Mouse (Mus musculus): Measurements from ENCODE around the gene Jak3. TPM values are rescaled to one million over a fixed set of nuclear protein-coding genes. Genes with fewer than 3 reads are reported as not detected.
"Not testable (repeated sequence)": the region's sequence is repeated elsewhere in the genome, so short reads cannot be mapped to it uniquely, and the experiment has no call there.

Gene Jak3
- total RNA-seq, 2 experiments from 2014 or later = 0.43 to 1.2 TPM

GRCm38 (mm10) chr8:71716561-71717053, 40.5 kb downstream of the Jak3 start:
- ATAC-seq (replicated peaks; ENCODE audit: low FRiP score, poor library complexity, severe bottlenecking) = no peak

GRCm38 (mm10) chr8:71717096-71717495, 41.0 kb downstream of the Jak3 start:
- no peak for ATAC-seq (replicated peaks; ENCODE audit: low FRiP score, poor library complexity, severe bottlenecking)

GRCm38 (mm10) chr8:71718252-71718651, 42.2 kb downstream of the Jak3 start:
- peak; percentile 53 for ATAC-seq (replicated peaks; ENCODE audit: low FRiP score, poor library complexity, severe bottlenecking)

- ATAC-seq (replicated peaks; ENCODE audit: low FRiP score, poor library complexity, severe bottlenecking) = peak; percentile 77
Measured at GRCm38 (mm10) chr8:71719218-71719617, 43.1 kb downstream of the Jak3 start.

- no peak for ATAC-seq (replicated peaks; ENCODE audit: low FRiP score, poor library complexity, severe bottlenecking)
Measured at GRCm38 (mm10) chr8:71719928-71720457, 43.9 kb downstream of the Jak3 start.

GRCm38 (mm10) chr8:71723047-71723551, 47.0 kb downstream of the Jak3 start:
- ATAC-seq (replicated peaks; ENCODE audit: low FRiP score, poor library complexity, severe bottlenecking) = peak; percentile 71

- no peak for ATAC-seq (replicated peaks; ENCODE audit: low FRiP score, poor library complexity, severe bottlenecking)
Measured at GRCm38 (mm10) chr8:71724389-71724788, 48.3 kb downstream of the Jak3 start.

- ATAC-seq (replicated peaks; ENCODE audit: low FRiP score, poor library complexity, severe bottlenecking) = peak; percentile 76
Measured at GRCm38 (mm10) chr8:71725122-71725924, 49.2 kb downstream of the Jak3 start, which contains the start of gene Fcho1. TSS of gene Fcho1 (minus strand) at chr8:71725716.

- ATAC-seq (replicated peaks; ENCODE audit: low FRiP score, poor library complexity, severe bottlenecking) = peak; percentile 63
Measured at GRCm38 (mm10) chr8:71728240-71728785, 52.2 kb downstream of the Jak3 start.

GRCm38 (mm10) chr8:71728826-71729620, 52.9 kb downstream of the Jak3 start:
- ATAC-seq (replicated peaks; ENCODE audit: low FRiP score, poor library complexity, severe bottlenecking) = 0 out of 2 replicates have a peak, but pooled peaks have one; percentile 23

- peak; percentile 77 for ATAC-seq (replicated peaks; ENCODE audit: low FRiP score, poor library complexity, severe bottlenecking)
Measured at GRCm38 (mm10) chr8:71731652-71732230, 55.6 kb downstream of the Jak3 start.

- not testable (repeated sequence) for ATAC-seq (replicated peaks; ENCODE audit: low FRiP score, poor library complexity, severe bottlenecking)
Measured at GRCm38 (mm10) chr8:71738316-71738715, 62.2 kb downstream of the Jak3 start.

Other genes starting within 250 kb of the Jak3 start
- gene Abhd8, start 212.6 kb upstream of the Jak3 start, total RNA-seq (2015; ENCODE audit: low replicate concordance) = 0.58 and 0.63 TPM in 2 replicates
- gene Abhd8, start 212.6 kb upstream of the Jak3 start, total RNA-seq (2017; ENCODE audit: low replicate concordance) = 2.2 and 3.5 TPM in 2 replicates
- 1.9 and 20.9 TPM in 2 replicates for gene Mrpl34, start 211.3 kb upstream of the Jak3 start, total RNA-seq (2015; ENCODE audit: low replicate concordance)
- gene Mrpl34, start 211.3 kb upstream of the Jak3 start, total RNA-seq (2017; ENCODE audit: low replicate concordance) = 6.0 and 12.1 TPM in 2 replicates
- gene Dda1, start 207.1 kb upstream of the Jak3 start, total RNA-seq (2015; ENCODE audit: low replicate concordance) = 7.7 and 15.0 TPM in 2 replicates
- 5.7 and 7.9 TPM in 2 replicates for gene Dda1, start 207.1 kb upstream of the Jak3 start, total RNA-seq (2017; ENCODE audit: low replicate concordance)
- 0.21 TPM in 1 of 2 replicates, not detected in the other for gene Ano8, start 190.3 kb upstream of the Jak3 start, total RNA-seq (2015; ENCODE audit: low replicate concordance)
- gene Ano8, start 190.3 kb upstream of the Jak3 start, total RNA-seq (2017; ENCODE audit: low replicate concordance) = 0.14 TPM in 1 of 2 replicates, not detected in the other
- 0.58 and 3.1 TPM in 2 replicates for gene Gtpbp3, start 188.2 kb upstream of the Jak3 start, total RNA-seq (2015; ENCODE audit: low replicate concordance)
- gene Gtpbp3, start 188.2 kb upstream of the Jak3 start, total RNA-seq (2017; ENCODE audit: low replicate concordance) = 1.7 and 3.9 TPM in 2 replicates
- gene Plvap, start 164.5 kb upstream of the Jak3 start, total RNA-seq (2015; ENCODE audit: low replicate concordance) = 0.84 TPM in 1 of 2 replicates, not detected in the other
- gene Plvap, start 164.5 kb upstream of the Jak3 start, total RNA-seq (2017; ENCODE audit: low replicate concordance) = 0.26 TPM in 1 of 2 replicates, not detected in the other
- not detected in 2 replicates for gene Ccdc194, start 150.6 kb upstream of the Jak3 start, total RNA-seq (2015; ENCODE audit: low replicate concordance)
- not detected in 2 replicates for gene Ccdc194, start 150.6 kb upstream of the Jak3 start, total RNA-seq (2017; ENCODE audit: low replicate concordance)
- gene Bst2, start 138.8 kb upstream of the Jak3 start, total RNA-seq (2015; ENCODE audit: low replicate concordance) = 5.6 and 7.7 TPM in 2 replicates
- gene Bst2, start 138.8 kb upstream of the Jak3 start, total RNA-seq (2017; ENCODE audit: low replicate concordance) = 8.2 and 10.1 TPM in 2 replicates
- 11.3 and 18.6 TPM in 2 replicates for gene Mvb12a, start 133.4 kb upstream of the Jak3 start, total RNA-seq (2015; ENCODE audit: low replicate concordance)
- gene Mvb12a, start 133.4 kb upstream of the Jak3 start, total RNA-seq (2017; ENCODE audit: low replicate concordance) = 5.0 and 9.1 TPM in 2 replicates
- not detected in 2 replicates for gene Tmem221, start 117.4 kb upstream of the Jak3 start, total RNA-seq (2015; ENCODE audit: low replicate concordance)
- not detected in 2 replicates for gene Tmem221, start 117.4 kb upstream of the Jak3 start, total RNA-seq (2017; ENCODE audit: low replicate concordance)
- gene Nxnl1, start 109.7 kb upstream of the Jak3 start, total RNA-seq (2015; ENCODE audit: low replicate concordance) = not detected in 2 replicates
- gene Nxnl1, start 109.7 kb upstream of the Jak3 start, total RNA-seq (2017; ENCODE audit: low replicate concordance) = not detected in 2 replicates
- 0.42 and 1.2 TPM in 2 replicates for gene Slc27a1, start 107.4 kb upstream of the Jak3 start, total RNA-seq (2015; ENCODE audit: low replicate concordance)
- 0.51 TPM in 1 of 2 replicates, not detected in the other for gene Slc27a1, start 107.4 kb upstream of the Jak3 start, total RNA-seq (2017; ENCODE audit: low replicate concordance)
- 24.0 and 27.4 TPM in 2 replicates for gene Pgls, start 84.1 kb upstream of the Jak3 start, total RNA-seq (2015; ENCODE audit: low replicate concordance)
- 13.5 and 23.2 TPM in 2 replicates for gene Pgls, start 84.1 kb upstream of the Jak3 start, total RNA-seq (2017; ENCODE audit: low replicate concordance)
- gene Fam129c, start 78.6 kb upstream of the Jak3 start, total RNA-seq (2015; ENCODE audit: low replicate concordance) = not detected in 2 replicates
- not detected in 2 replicates for gene Fam129c, start 78.6 kb upstream of the Jak3 start, total RNA-seq (2017; ENCODE audit: low replicate concordance)
- 9.8 and 19.9 TPM in 2 replicates for gene Colgalt1, start 65.3 kb upstream of the Jak3 start, total RNA-seq (2015; ENCODE audit: low replicate concordance)
- gene Colgalt1, start 65.3 kb upstream of the Jak3 start, total RNA-seq (2017; ENCODE audit: low replicate concordance) = 9.6 and 10.8 TPM in 2 replicates
- gene Unc13a, start 4.5 kb upstream of the Jak3 start, total RNA-seq (2015; ENCODE audit: low replicate concordance) = not detected in 2 replicates
- 0.17 and 2.4 TPM in 2 replicates for gene Unc13a, start 4.5 kb upstream of the Jak3 start, total RNA-seq (2017; ENCODE audit: low replicate concordance)
- 8.5 TPM in 1 of 2 replicates, not detected in the other for gene Insl3, start 12.9 kb downstream of the Jak3 start, total RNA-seq (2015; ENCODE audit: low replicate concordance)
- gene Insl3, start 12.9 kb downstream of the Jak3 start, total RNA-seq (2017; ENCODE audit: low replicate concordance) = not detected in 2 replicates
- 6.1 and 16.5 TPM in 2 replicates for gene B3gnt3, start 25.5 kb downstream of the Jak3 start, total RNA-seq (2015; ENCODE audit: low replicate concordance)
- 11.2 and 12.9 TPM in 2 replicates for gene B3gnt3, start 25.5 kb downstream of the Jak3 start, total RNA-seq (2017; ENCODE audit: low replicate concordance)
- gene Fcho1, start 49.4 kb downstream of the Jak3 start, total RNA-seq (2015; ENCODE audit: low replicate concordance) = 20.2 and 26.5 TPM in 2 replicates
- gene Fcho1, start 49.4 kb downstream of the Jak3 start, total RNA-seq (2017; ENCODE audit: low replicate concordance) = 44.8 and 52.8 TPM in 2 replicates
- 1.3 and 2.9 TPM in 2 replicates for gene Zfp709, start 205.7 kb downstream of the Jak3 start, total RNA-seq (2015; ENCODE audit: low replicate concordance)
- 1.3 and 2.5 TPM in 2 replicates for gene Zfp709, start 205.7 kb downstream of the Jak3 start, total RNA-seq (2017; ENCODE audit: low replicate concordance)
- gene Zfp882, start 232.3 kb downstream of the Jak3 start, total RNA-seq (2015; ENCODE audit: low replicate concordance) = 2.1 TPM in 1 of 2 replicates, not detected in the other
- 2.0 and 3.3 TPM in 2 replicates for gene Zfp882, start 232.3 kb downstream of the Jak3 start, total RNA-seq (2017; ENCODE audit: low replicate concordance)
- gene Zfp617, start 232.3 kb downstream of the Jak3 start, total RNA-seq (2015; ENCODE audit: low replicate concordance) = 9.2 and 10.4 TPM in 2 replicates
- gene Zfp617, start 232.3 kb downstream of the Jak3 start, total RNA-seq (2017; ENCODE audit: low replicate concordance) = 5.5 and 6.8 TPM in 2 replicates

Measured in erythroblast, adult 5-6 weeks (primary cell).